Mouse (Mus musculus) midbrain, embryonic 15.5 days (tissue): Measurements from ENCODE around the gene Araf. TPM values are rescaled to one million over a fixed set of nuclear protein-coding genes. Genes with fewer than 3 reads are reported as not detected.

Source experiments
- microRNA-seq: library from miRNA; unstranded; fragments of <30 nt; microRNA quantifications from one replicate; pipeline ENCODE4, GENCODE M21; 2016
- polyA plus RNA-seq: library from polyadenylated mRNA; unstranded; fragments of >200 nt; fragmentation: Nextera tagmentation; extraction: Ambion mirVana; gene quantifications from 2 replicates; pipeline ENCODE4 v1.2.1, GENCODE M21; 2015

Araf gene
- polyA plus RNA-seq, 1 experiment from 2014 or later: 380 TPM

Small RNA genes lying within 50 kb of the gene (microRNA-seq; reads per million reads assigned to microRNA genes)
- gene Gm24824 (not detected), gene Mir5617 (0.74 reads per million)

Other genes starting within 250 kb of the Araf start
- gene Rgn, start 248.0 kb upstream of the Araf start, polyA plus RNA-seq: 0.54 and 1.0 TPM in 2 replicates
- 64.3 and 64.9 TPM in 2 replicates for gene Rbm10, start 180.3 kb upstream of the Araf start, polyA plus RNA-seq
- 182 and 192 TPM in 2 replicates for gene Ndufb11, start 180.2 kb upstream of the Araf start, polyA plus RNA-seq
- gene Uba1, start 139.5 kb upstream of the Araf start, polyA plus RNA-seq: 412 and 423 TPM in 2 replicates
- gene Cdk16, start 109.9 kb upstream of the Araf start, polyA plus RNA-seq: 152 and 154 TPM in 2 replicates
- gene Usp11, start 93.9 kb upstream of the Araf start, polyA plus RNA-seq: 105 and 110 TPM in 2 replicates
- gene Timp1, start 72.4 kb downstream of the Araf start, polyA plus RNA-seq: 3.1 and 4.0 TPM in 2 replicates
- gene Syn1, start 123.2 kb downstream of the Araf start, polyA plus RNA-seq: 76.3 and 76.8 TPM in 2 replicates
- gene Cfp, start 133.7 kb downstream of the Araf start, polyA plus RNA-seq: 8.7 and 9.0 TPM in 2 replicates
- gene Elk1, start 152.8 kb downstream of the Araf start, polyA plus RNA-seq: 22.5 and 24.8 TPM in 2 replicates
- 27.7 and 28.5 TPM in 2 replicates for gene Uxt, start 164.2 kb downstream of the Araf start, polyA plus RNA-seq